Mouse (Mus musculus) adipose tissue, adult 10 weeks (tissue): ENCODE data around the gene Prox2. TPM values are rescaled to one million over a fixed set of nuclear protein-coding genes. Genes with fewer than 3 reads are reported as not detected.

Experiments
- polyA plus RNA-seq: library from polyadenylated mRNA; stranded (reverse); fragments of 350-450 nt; fragmentation: Illumina TruSeq; extraction: RNeasy Lipid Tissue Mini Kit (QIAGEN cat#74804); gene quantifications from one replicate; pipeline ENCODE4 v1.2.3, GENCODE M21; 2014; ENCODE audit warnings: low read depth, low replicate concordance

Gene Prox2
- 5.4 TPM for polyA plus RNA-seq

DNA sequence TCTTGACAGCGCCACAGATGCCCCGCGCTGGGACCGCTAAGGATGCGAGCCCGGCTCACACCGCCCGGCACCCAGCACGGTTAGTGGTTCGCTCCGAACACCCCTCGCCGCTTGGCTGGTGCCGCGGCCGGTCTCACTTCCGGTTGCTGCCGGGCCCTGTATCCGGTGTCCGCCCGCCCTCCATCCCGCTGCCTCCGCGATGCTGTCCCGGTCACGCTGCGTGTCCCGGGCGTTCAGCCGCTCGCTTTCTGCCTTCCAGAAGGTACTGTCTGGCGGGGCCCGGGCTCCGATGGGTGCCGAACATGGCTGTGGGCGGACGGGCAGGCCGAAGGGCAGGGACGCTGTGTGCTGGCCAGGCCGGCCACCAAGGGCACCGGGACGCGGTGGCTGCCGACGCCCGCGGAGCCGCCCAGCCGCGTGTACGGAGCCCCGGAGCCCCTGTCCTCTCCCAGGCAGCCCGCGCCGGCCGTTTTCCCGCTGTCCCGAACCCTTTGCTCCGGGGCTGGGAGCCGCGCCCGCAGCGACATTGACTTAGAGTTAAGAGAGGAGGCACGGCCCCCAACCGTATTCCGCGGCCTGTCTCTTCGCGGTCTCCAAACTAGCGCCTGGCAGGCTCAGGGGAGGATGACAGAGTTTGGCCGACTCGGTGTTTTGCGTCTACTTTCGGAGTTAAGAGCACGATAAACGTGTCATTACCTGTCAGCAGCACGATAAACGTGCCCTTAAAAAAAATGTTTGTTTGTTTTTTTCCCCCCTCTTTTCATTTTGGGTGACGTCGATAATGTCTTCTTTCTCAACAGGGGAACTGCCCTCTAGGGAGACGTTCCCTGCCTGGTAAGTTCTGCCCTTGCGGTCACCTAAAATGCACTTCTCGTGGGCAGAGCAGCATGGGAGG is at the start of gene Prox2, which contains the start of gene Dlst:
Gene Prox2 (minus strand): TSS at position 62 of the 895 bp plus-strand sequence.
Gene Dlst (plus strand): TSS at position 136 of the 895 bp plus-strand sequence.

DNA sequence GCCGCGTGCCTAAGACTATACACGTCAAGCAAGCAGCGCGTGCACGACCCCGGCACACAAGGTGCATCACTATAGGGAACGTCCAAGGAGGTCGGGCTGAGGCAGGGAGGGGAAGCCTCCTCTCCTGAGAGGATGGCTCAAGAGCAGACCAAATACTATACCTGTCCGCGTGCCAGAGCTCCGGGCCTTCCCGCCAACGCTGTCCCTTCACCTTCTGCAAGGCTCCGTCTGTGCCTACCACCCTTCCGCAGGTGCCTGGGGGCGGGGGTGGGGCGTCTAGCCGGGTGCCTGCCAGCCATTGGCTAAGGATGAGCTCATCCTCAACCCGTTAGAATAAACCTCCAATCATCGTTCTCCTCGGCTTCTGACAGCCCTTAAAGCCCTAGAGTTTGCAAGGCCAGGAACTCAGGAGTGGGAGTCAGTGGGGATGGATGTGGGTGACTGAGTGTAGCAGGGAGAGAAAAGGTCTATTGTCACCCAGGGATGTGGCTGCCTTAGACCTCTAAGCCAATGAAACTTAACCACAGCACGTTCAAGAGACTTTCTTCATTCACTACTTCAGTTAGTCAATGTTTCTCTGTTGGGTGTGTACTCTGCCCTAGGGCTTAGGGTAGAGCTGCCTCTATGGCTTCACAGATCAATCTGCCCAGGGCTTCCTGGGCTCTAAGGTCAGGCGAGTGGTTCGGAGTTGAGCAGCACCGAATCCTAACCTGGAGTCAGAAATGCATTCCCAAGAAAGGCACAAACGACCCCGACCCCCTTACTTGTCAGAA is 40.6 kb upstream of the Prox2 start, which contains the start of gene Rps6kl1:
Gene Rps6kl1 (minus strand): TSS at position 263 of the 773 bp plus-strand sequence.

Other genes starting within 250 kb of the Prox2 start
- gene Ltbp2, start 234.2 kb downstream of the Prox2 start, polyA plus RNA-seq: 23.3 TPM
- gene Fcf1, start 139.9 kb downstream of the Prox2 start, polyA plus RNA-seq: 70.6 TPM
- 30.7 TPM for gene Arel1, start 139.9 kb downstream of the Prox2 start, polyA plus RNA-seq
- 35.7 TPM for gene Ylpm1, start 114.4 kb downstream of the Prox2 start, polyA plus RNA-seq
- gene Dlst, start 74 bp upstream of the Prox2 start, polyA plus RNA-seq: 122 TPM
- gene Rps6kl1, start 40.5 kb upstream of the Prox2 start, polyA plus RNA-seq: 0.73 TPM
- gene Pgf, start 67.0 kb upstream of the Prox2 start, polyA plus RNA-seq: 45.3 TPM
- 69.9 TPM for gene Eif2b2, start 108.7 kb upstream of the Prox2 start, polyA plus RNA-seq
- 16.3 TPM for gene Mlh3, start 159.8 kb upstream of the Prox2 start, polyA plus RNA-seq
- 51.4 TPM for gene Acyp1, start 177.7 kb upstream of the Prox2 start, polyA plus RNA-seq
- 7.3 TPM for gene Zc2hc1c, start 177.8 kb upstream of the Prox2 start, polyA plus RNA-seq
- gene Nek9, start 228.6 kb upstream of the Prox2 start, polyA plus RNA-seq: 45.5 TPM